In genomic region chr11:100006624-100007023, GRCm38 (mm10) we compare ENCODE assay signal across 14 mouse cellular contexts. TPM values are rescaled to one million over a fixed set of nuclear protein-coding genes. Genes with fewer than 3 reads are reported as not detected.
DNase-seq lines count a peak whose midpoint lies in the region; ATAC-seq and TF ChIP-seq lines count a peak whose summit lies in the region.
"Had no signal": no experiment of that assay in that cellular context is flagged by ENCODE, and none has a peak within 500 bp of the region (broad histone marks: within the 10 kb centered on the region; RNA-seq: fewer than 3 reads in every experiment).

No protein-coding gene starts in this region.

- no peaks in the 10 kb centered on the region for H3K36me3 ChIP-seq in heart, postnatal 0 days (replicated peaks; ENCODE audit: control insufficient read depth, insufficient read depth, low read length)
- H3K36me3 ChIP-seq in heart, embryonic 11.5 days (ENCODE audit: control insufficient read depth, insufficient read depth, low read length): no peaks in the 10 kb centered on the region
- H3K36me3 ChIP-seq in lung, postnatal 0 days (ENCODE audit: insufficient read depth, low read length): no peaks in the 10 kb centered on the region
- no peaks in the 10 kb centered on the region for H3K36me3 ChIP-seq in splenic B cell, adult 2 months (ENCODE audit: control insufficient read depth, insufficient read depth, low read length, poor library complexity, severe bottlenecking)
- H3K36me3 ChIP-seq: embryonic facial prominence, embryonic 10.5 days; forebrain, embryonic 12.5 days had no signal

- no peaks in the 10 kb centered on the region for H3K9me3 ChIP-seq in heart, postnatal 0 days (replicated peaks; ENCODE audit: control insufficient read depth, low read length)
- no peaks in the 10 kb centered on the region for H3K9me3 ChIP-seq in heart, embryonic 11.5 days (replicated peaks; ENCODE audit: control insufficient read depth, low read length)
- H3K9me3 ChIP-seq in lung, postnatal 0 days (ENCODE audit: low read length): no peaks in the 10 kb centered on the region
- H3K9me3 ChIP-seq: embryonic facial prominence, embryonic 10.5 days; forebrain, embryonic 12.5 days had no signal

- no peak for ATAC-seq in heart, postnatal 0 days (ENCODE audit: insufficient read depth, low read depth)
- ATAC-seq in heart, embryonic 11.5 days (replicated peaks; ENCODE audit: insufficient number of reproducible peaks, low FRiP score, low TSS enrichment): no peak
- no peak for ATAC-seq in lung, postnatal 0 days

- WGBS in heart, postnatal 0 days: 47% methylated on average over 3 of the region's 3 CpGs
- WGBS in heart, embryonic 11.5 days (ENCODE audit: insufficient replicate concordance): 48% methylated on average over 3 of the region's 3 CpGs
- 56% methylated on average over 3 of the region's 3 CpGs for WGBS in lung, postnatal 0 days

- no peaks in the 10 kb centered on the region for H3K27me3 ChIP-seq in heart, postnatal 0 days (ENCODE audit: control insufficient read depth, insufficient read depth, low read length)
- H3K27me3 ChIP-seq in heart, embryonic 11.5 days (ENCODE audit: control insufficient read depth, insufficient read depth, low read length): no peaks in the 10 kb centered on the region; the same call in 1 of the 2 replicates
- no peaks in the 10 kb centered on the region for H3K27me3 ChIP-seq in lung, postnatal 0 days (replicated peaks; ENCODE audit: insufficient read depth, low read length)
- no peaks in the 10 kb centered on the region for H3K27me3 ChIP-seq in splenic B cell, adult 2 months (ENCODE audit: control insufficient read depth, insufficient read depth, low read length, poor library complexity, severe bottlenecking)
- H3K27me3 ChIP-seq: forebrain, embryonic 12.5 days had no signal

- TF ChIP-seq CTCF in heart, postnatal 0 days (IDR thresholded peaks at IDR 0.05; ENCODE audit: low read depth): peak; percentile 27; the same call in 1 of the 2 replicates
- TF ChIP-seq CTCF in lung, postnatal 0 days (IDR thresholded peaks at IDR 0.05): peak; percentile 54

- no peak for TF ChIP-seq EP300 in heart, postnatal 0 days (IDR thresholded peaks at IDR 0.05; ENCODE audit: low read depth)
- no peak for TF ChIP-seq EP300 in lung, postnatal 0 days (IDR thresholded peaks at IDR 0.05)

- no peak overlapping the region for H3K9ac ChIP-seq in heart, postnatal 0 days (replicated peaks; ENCODE audit: low read depth, low read length)
- H3K9ac ChIP-seq in heart, embryonic 11.5 days (ENCODE audit: low read depth, low read length): no peak overlapping the region
- H3K9ac ChIP-seq in lung, postnatal 0 days (replicated peaks; ENCODE audit: low read depth): no peak overlapping the region
- H3K9ac ChIP-seq: forebrain, embryonic 12.5 days had no signal

- no peak for DNase-seq in heart, postnatal 0 days (ENCODE audit: low spot score)
- no peak for DNase-seq in lung, postnatal 0 days (ENCODE audit: low spot score)
- DNase-seq in lung, postnatal 4 days: no peak
- DNase-seq in NIH3T3 (ENCODE audit: low read depth): peak; percentile 11
- DNase-seq in splenic B cell, adult 2 months (ENCODE audit: low read depth, low spot score): peak; percentile 11
- no peak for DNase-seq in gastrocnemius, postnatal 36 days
- no peak for DNase-seq in left cerebral cortex, postnatal 36 days (ENCODE audit: low spot score in 2 of 2)
- DNase-seq: gastrocnemius, postnatal 25 days; heart, postnatal 4 days; kidney, postnatal 25 days had no signal

- no peak overlapping the region for H3K4me2 ChIP-seq in heart, postnatal 0 days (ENCODE audit: low read depth, low read length)
- H3K4me2 ChIP-seq in heart, embryonic 11.5 days: no peak overlapping the region
- H3K4me2 ChIP-seq in lung, postnatal 0 days (replicated peaks; ENCODE audit: low read depth, low read length): no peak overlapping the region
- H3K4me2 ChIP-seq: forebrain, embryonic 12.5 days had no signal

- intact Hi-C loops in gastrocnemius, postnatal 36 days (cut with DNase I): no loop called here
- intact Hi-C loops in left cerebral cortex, postnatal 36 days (cut with DNase I): loop anchor here (10.0 kb wide), 2 partner anchors 278 to 622 kb away; partner anchors contain the start of gene Krt10

- H3K4me3 ChIP-seq in heart, postnatal 0 days (ENCODE audit: low read depth, low read length): no peak overlapping the region
- no peak overlapping the region for H3K4me3 ChIP-seq in heart, embryonic 11.5 days (ENCODE audit: low read depth, low read length)
- H3K4me3 ChIP-seq in lung, postnatal 0 days (ENCODE audit: low read depth, low read length): no peak overlapping the region
- H3K4me3 ChIP-seq: embryonic facial prominence, embryonic 10.5 days; forebrain, embryonic 12.5 days had no signal

- H3K27ac ChIP-seq in heart, postnatal 0 days (ENCODE audit: low read depth): no peak overlapping the region
- no peak overlapping the region for H3K27ac ChIP-seq in heart, embryonic 11.5 days (ENCODE audit: low read depth, low read length)
- no peak overlapping the region for H3K27ac ChIP-seq in lung, postnatal 0 days (ENCODE audit: low read length)
- H3K27ac ChIP-seq: embryonic facial prominence, embryonic 10.5 days; forebrain, embryonic 12.5 days had no signal

- H3K4me1 ChIP-seq in heart, postnatal 0 days (ENCODE audit: control insufficient read depth, insufficient read depth): no peaks in the 10 kb centered on the region
- H3K4me1 ChIP-seq in heart, embryonic 11.5 days (ENCODE audit: control insufficient read depth, insufficient read depth, low read length): no peaks in the 10 kb centered on the region
- no peaks in the 10 kb centered on the region for H3K4me1 ChIP-seq in lung, postnatal 0 days (ENCODE audit: insufficient read depth, low read depth, low read length)
- H3K4me1 ChIP-seq: embryonic facial prominence, embryonic 10.5 days; forebrain, embryonic 12.5 days had no signal

RNA-seq across cellular contexts. Expression of gene Krt33a, which starts 9.4 kb away (rescaled TPM):
- total RNA-seq in heart, postnatal 0 days (2014; rRNA removed; ENCODE audit: low replicate concordance): not detected in 2 replicates
- polyA plus RNA-seq in heart, postnatal 0 days (2015; fragmentation: Nextera tagmentation; extraction: Ambion mirVana): not detected in 2 replicates
- polyA plus RNA-seq in heart, embryonic 11.5 days (2014; fragmentation: Nextera tagmentation; extraction: Ambion mirVana): not detected in 2 replicates
- polyA plus RNA-seq in lung, postnatal 0 days (2015; fragmentation: Nextera tagmentation; extraction: Ambion mirVana): 0.17 and 0.23 TPM in 2 replicates
- total RNA-seq in gastrocnemius, postnatal 36 days (2021): not detected
- not detected for total RNA-seq in left cerebral cortex, postnatal 36 days (2021)
- total RNA-seq: gastrocnemius, postnatal 25 days; heart, postnatal 4 days had no signal
- polyA plus RNA-seq: embryonic facial prominence, embryonic 10.5 days; forebrain, embryonic 12.5 days; lung, embryonic 16.5 days had no signal

RNA-seq across cellular contexts. Expression of gene Krtap17-1, which starts 12.8 kb away (rescaled TPM):
- not detected in 2 replicates for total RNA-seq in heart, postnatal 0 days (2014; rRNA removed; ENCODE audit: low replicate concordance)
- polyA plus RNA-seq in heart, postnatal 0 days (2015; fragmentation: Nextera tagmentation; extraction: Ambion mirVana): not detected in 2 replicates
- not detected in 2 replicates for polyA plus RNA-seq in heart, embryonic 11.5 days (2014; fragmentation: Nextera tagmentation; extraction: Ambion mirVana)
- 8.4 and 11.5 TPM in 2 replicates for polyA plus RNA-seq in lung, postnatal 0 days (2015; fragmentation: Nextera tagmentation; extraction: Ambion mirVana)
- total RNA-seq in gastrocnemius, postnatal 36 days (2021): not detected
- not detected for total RNA-seq in left cerebral cortex, postnatal 36 days (2021)
- total RNA-seq: gastrocnemius, postnatal 25 days; heart, postnatal 4 days had no signal
- polyA plus RNA-seq: embryonic facial prominence, embryonic 10.5 days; forebrain, embryonic 12.5 days had no signal

RNA-seq across cellular contexts. Expression of gene Krtap16-1, which starts 20.2 kb away (rescaled TPM):
- not detected in 2 replicates for total RNA-seq in heart, postnatal 0 days (2014; rRNA removed; ENCODE audit: low replicate concordance)
- not detected in 2 replicates for polyA plus RNA-seq in heart, postnatal 0 days (2015; fragmentation: Nextera tagmentation; extraction: Ambion mirVana)
- polyA plus RNA-seq in heart, embryonic 11.5 days (2014; fragmentation: Nextera tagmentation; extraction: Ambion mirVana): not detected in 2 replicates
- polyA plus RNA-seq in lung, postnatal 0 days (2015; fragmentation: Nextera tagmentation; extraction: Ambion mirVana): not detected in 2 replicates
- not detected for total RNA-seq in gastrocnemius, postnatal 36 days (2021)
- total RNA-seq in left cerebral cortex, postnatal 36 days (2021): not detected
- total RNA-seq: gastrocnemius, postnatal 25 days; heart, postnatal 4 days had no signal
- polyA plus RNA-seq: embryonic facial prominence, embryonic 10.5 days; forebrain, embryonic 12.5 days; lung, embryonic 16.5 days had no signal

RNA-seq across cellular contexts. Expression of gene Krt33b, which starts 23.0 kb away (rescaled TPM):
- total RNA-seq in heart, postnatal 0 days (2014; rRNA removed; ENCODE audit: low replicate concordance): not detected in 2 replicates
- not detected in 2 replicates for polyA plus RNA-seq in heart, postnatal 0 days (2015; fragmentation: Nextera tagmentation; extraction: Ambion mirVana)
- polyA plus RNA-seq in heart, embryonic 11.5 days (2014; fragmentation: Nextera tagmentation; extraction: Ambion mirVana): not detected in 2 replicates
- 0.16 TPM in 1 of 2 replicates, not detected in the other for polyA plus RNA-seq in lung, postnatal 0 days (2015; fragmentation: Nextera tagmentation; extraction: Ambion mirVana)
- total RNA-seq in gastrocnemius, postnatal 36 days (2021): not detected
- total RNA-seq in left cerebral cortex, postnatal 36 days (2021): not detected
- total RNA-seq: gastrocnemius, postnatal 25 days; heart, postnatal 4 days had no signal
- polyA plus RNA-seq: embryonic facial prominence, embryonic 10.5 days; forebrain, embryonic 12.5 days; lung, embryonic 16.5 days had no signal

RNA-seq across cellular contexts. Expression of gene Krtap29-1, which starts 27.8 kb away (rescaled TPM):
- total RNA-seq in heart, postnatal 0 days (2014; rRNA removed; ENCODE audit: low replicate concordance): not detected in 2 replicates
- polyA plus RNA-seq in heart, postnatal 0 days (2015; fragmentation: Nextera tagmentation; extraction: Ambion mirVana): not detected in 2 replicates
- polyA plus RNA-seq in heart, embryonic 11.5 days (2014; fragmentation: Nextera tagmentation; extraction: Ambion mirVana): not detected in 2 replicates
- not detected in 2 replicates for polyA plus RNA-seq in lung, postnatal 0 days (2015; fragmentation: Nextera tagmentation; extraction: Ambion mirVana)
- total RNA-seq in gastrocnemius, postnatal 36 days (2021): not detected
- not detected for total RNA-seq in left cerebral cortex, postnatal 36 days (2021)
- total RNA-seq: gastrocnemius, postnatal 25 days; heart, postnatal 4 days had no signal
- polyA plus RNA-seq: embryonic facial prominence, embryonic 10.5 days; forebrain, embryonic 12.5 days; lung, embryonic 16.5 days had no signal

Comparison
In these comparisons a context has a peak if more than half of its experiments do, and no peak if none do; other contexts are left out.
1. DNase-seq: peak in NIH3T3 (single experiment) and splenic B cell, adult 2 months (single experiment); none in heart, postnatal 0 days (single experiment), lung, postnatal 0 days (single experiment), lung, postnatal 4 days (0 of 2), gastrocnemius, postnatal 36 days (0 of 2) and left cerebral cortex, postnatal 36 days (0 of 2).